Mouse (Mus musculus): Measurements from ENCODE around the gene Nrk.
A peak's percentile ranks its signal among the peaks of the same experiment; 100 is the strongest.

The Nrk gene

GRCm38 (mm10) chrX:138914041-138914776 lies at the start of gene Nrk:
Gene Nrk (plus strand): TSS chrX:138914430.
- DNase-seq (ENCODE audit: low read depth, low spot score): no peak

- DNase-seq (ENCODE audit: low read depth, low spot score): no peak
These were observed 864 bp upstream of the Nrk start for GRCm38 (mm10) chrX:138913366-138913765.

- DNase-seq (ENCODE audit: low read depth, low spot score): no peak
These were observed 516 bp downstream of the Nrk start for GRCm38 (mm10) chrX:138914777-138915114.

- no peak for DNase-seq (ENCODE audit: low read depth, low spot score)
These were observed 4.8 kb downstream of the Nrk start for GRCm38 (mm10) chrX:138919030-138919429.

- DNase-seq (ENCODE audit: low read depth, low spot score): no peak
These were observed 29.7 kb downstream of the Nrk start for GRCm38 (mm10) chrX:138943905-138944304.

- DNase-seq (ENCODE audit: low read depth, low spot score): no peak
These were observed 46.5 kb downstream of the Nrk start for GRCm38 (mm10) chrX:138960713-138961112.

- DNase-seq (ENCODE audit: low read depth, low spot score): no peak
These were observed 64.3 kb downstream of the Nrk start for GRCm38 (mm10) chrX:138978501-138978900.

- DNase-seq (ENCODE audit: low read depth, low spot score): no peak
These were observed 65.0 kb downstream of the Nrk start for GRCm38 (mm10) chrX:138979249-138979648.

GRCm38 (mm10) chrX:139014524-139014923 lies 100.3 kb downstream of the Nrk start:
- no peak for DNase-seq (ENCODE audit: low read depth, low spot score)

- peak; percentile 1 for DNase-seq (ENCODE audit: low read depth, low spot score)
These were observed 102.3 kb downstream of the Nrk start for GRCm38 (mm10) chrX:139016540-139016939.

GRCm38 (mm10) chrX:139026532-139027097 lies 112.4 kb downstream of the Nrk start:
- DNase-seq (ENCODE audit: low read depth, low spot score): no peak

- DNase-seq (ENCODE audit: low read depth, low spot score): no peak
These were observed 113.1 kb downstream of the Nrk start for GRCm38 (mm10) chrX:139027296-139027695.

- DNase-seq (ENCODE audit: low read depth, low spot score): no peak
These were observed 113.7 kb downstream of the Nrk start for GRCm38 (mm10) chrX:139027909-139028308.

GRCm38 (mm10) chrX:139037666-139038065 lies 123.4 kb downstream of the Nrk start:
- DNase-seq (ENCODE audit: low read depth, low spot score): no peak

- no peak for DNase-seq (ENCODE audit: low read depth, low spot score)
These were observed 125.1 kb downstream of the Nrk start for GRCm38 (mm10) chrX:139039314-139039713.

GRCm38 (mm10) chrX:139041148-139041547 lies 126.9 kb downstream of the Nrk start:
- DNase-seq (ENCODE audit: low read depth, low spot score): no peak

GRCm38 (mm10) chrX:139051976-139052375 lies 137.7 kb downstream of the Nrk start:
- no peak for DNase-seq (ENCODE audit: low read depth, low spot score)

GRCm38 (mm10) chrX:139053149-139053548 lies 138.9 kb downstream of the Nrk start:
- DNase-seq (ENCODE audit: low read depth, low spot score): no peak
